Mouse (Mus musculus): Measurements from ENCODE around the gene Ubac1. TPM values are rescaled to one million over a fixed set of nuclear protein-coding genes. Genes with fewer than 3 reads are reported as not detected.

The Ubac1 gene
- polyA plus RNA-seq, 1 experiment from 2014 or later, result 110 TPM

GRCm38 (mm10) chr2:26017326-26017725 is 4.2 kb downstream of the Ubac1 start:
- H3K9ac ChIP-seq (ENCODE audit: low read depth, low read length), result no peak overlapping the region
- no peak for ATAC-seq (ENCODE audit: low read depth)
- no peak overlapping the region for H3K27ac ChIP-seq (replicated peaks; ENCODE audit: low read depth, low read length)
- H3K27me3 ChIP-seq (replicated peaks; ENCODE audit: control insufficient read depth, insufficient read depth, low read length), result no peaks in the 10 kb centered on the region
- H3K4me2 ChIP-seq (ENCODE audit: low read depth, low read length), result no peak overlapping the region
- DNase-seq (ENCODE audit: low spot score), result no peak
- peaks cover 39% of the 10 kb centered on the region for H3K36me3 ChIP-seq (ENCODE audit: control insufficient read depth, insufficient read depth, low read length)
- no peak overlapping the region for H3K4me3 ChIP-seq (ENCODE audit: low read depth, low read length)
- no peaks in the 10 kb centered on the region for H3K9me3 ChIP-seq (ENCODE audit: control insufficient read depth, low read length)
- WGBS, result 71% methylated on average over 4 of the region's 4 CpGs
- H3K4me1 ChIP-seq (ENCODE audit: control insufficient read depth, insufficient read depth, low read length), result peaks cover 9% of the 10 kb centered on the region

GRCm38 (mm10) chr2:26013674-26014073 is 7.9 kb downstream of the Ubac1 start:
- no peak overlapping the region for H3K4me2 ChIP-seq (ENCODE audit: low read depth, low read length)
- no peaks in the 10 kb centered on the region for H3K4me1 ChIP-seq (ENCODE audit: control insufficient read depth, insufficient read depth, low read length)
- no peaks in the 10 kb centered on the region for H3K27me3 ChIP-seq (replicated peaks; ENCODE audit: control insufficient read depth, insufficient read depth, low read length)
- no peak for DNase-seq (ENCODE audit: low spot score)
- H3K9me3 ChIP-seq (ENCODE audit: control insufficient read depth, low read length), result no peaks in the 10 kb centered on the region
- H3K36me3 ChIP-seq (ENCODE audit: control insufficient read depth, insufficient read depth, low read length), result peaks cover 76% of the 10 kb centered on the region
- H3K27ac ChIP-seq (replicated peaks; ENCODE audit: low read depth, low read length), result no peak overlapping the region
- H3K9ac ChIP-seq (ENCODE audit: low read depth, low read length), result no peak overlapping the region
- 97% methylated on average over 3 of the region's 3 CpGs for WGBS
- no peak for ATAC-seq (ENCODE audit: low read depth)
- no peak overlapping the region for H3K4me3 ChIP-seq (ENCODE audit: low read depth, low read length)

GRCm38 (mm10) chr2:26011420-26011819 is 10.1 kb downstream of the Ubac1 start:
- no peak overlapping the region for H3K9ac ChIP-seq (ENCODE audit: low read depth, low read length)
- H3K9me3 ChIP-seq (ENCODE audit: control insufficient read depth, low read length), result no peaks in the 10 kb centered on the region
- no peak overlapping the region for H3K27ac ChIP-seq (replicated peaks; ENCODE audit: low read depth, low read length)
- no peaks in the 10 kb centered on the region for H3K27me3 ChIP-seq (replicated peaks; ENCODE audit: control insufficient read depth, insufficient read depth, low read length)
- WGBS, result 79% methylated on average over 1 of the region's 1 CpGs
- H3K4me3 ChIP-seq (ENCODE audit: low read depth, low read length), result no peak overlapping the region
- peaks cover 98% of the 10 kb centered on the region for H3K36me3 ChIP-seq (ENCODE audit: control insufficient read depth, insufficient read depth, low read length)
- DNase-seq (ENCODE audit: low spot score), result no peak
- no peak for ATAC-seq (ENCODE audit: low read depth)
- no peak overlapping the region for H3K4me2 ChIP-seq (ENCODE audit: low read depth, low read length)
- H3K4me1 ChIP-seq (ENCODE audit: control insufficient read depth, insufficient read depth, low read length), result no peaks in the 10 kb centered on the region

GRCm38 (mm10) chr2:26002001-26002400 is 19.5 kb downstream of the Ubac1 start:
- no peaks in the 10 kb centered on the region for H3K27me3 ChIP-seq (replicated peaks; ENCODE audit: control insufficient read depth, insufficient read depth, low read length)
- H3K4me2 ChIP-seq (ENCODE audit: low read depth, low read length), result no peak overlapping the region
- DNase-seq (ENCODE audit: low spot score) (no peak), ATAC-seq (ENCODE audit: low read depth) (no peak)
- no peak overlapping the region for H3K4me3 ChIP-seq (ENCODE audit: low read depth, low read length)
- H3K27ac ChIP-seq (replicated peaks; ENCODE audit: low read depth, low read length), result no peak overlapping the region
- H3K9me3 ChIP-seq (ENCODE audit: control insufficient read depth, low read length), result no peaks in the 10 kb centered on the region
- H3K9ac ChIP-seq (ENCODE audit: low read depth, low read length), result no peak overlapping the region
- 86% methylated on average over 2 of the region's 2 CpGs for WGBS
- H3K4me1 ChIP-seq (ENCODE audit: control insufficient read depth, insufficient read depth, low read length), result no peaks in the 10 kb centered on the region
- H3K36me3 ChIP-seq (ENCODE audit: control insufficient read depth, insufficient read depth, low read length), result peaks cover 95% of the 10 kb centered on the region

- no peak overlapping the region for H3K9ac ChIP-seq (ENCODE audit: low read depth, low read length)
- no peak overlapping the region for H3K4me2 ChIP-seq (ENCODE audit: low read depth, low read length)
- H3K27ac ChIP-seq (replicated peaks; ENCODE audit: low read depth, low read length), result no peak overlapping the region
- ATAC-seq (ENCODE audit: low read depth) (no peak), DNase-seq (ENCODE audit: low spot score) (no peak)
- no peaks in the 10 kb centered on the region for H3K4me1 ChIP-seq (ENCODE audit: control insufficient read depth, insufficient read depth, low read length)
- H3K9me3 ChIP-seq (ENCODE audit: control insufficient read depth, low read length), result no peaks in the 10 kb centered on the region
- H3K27me3 ChIP-seq (replicated peaks; ENCODE audit: control insufficient read depth, insufficient read depth, low read length), result no peaks in the 10 kb centered on the region
- 93% methylated on average over 5 of the region's 5 CpGs for WGBS
- no peak overlapping the region for H3K4me3 ChIP-seq (ENCODE audit: low read depth, low read length)
- H3K36me3 ChIP-seq (ENCODE audit: control insufficient read depth, insufficient read depth, low read length), result peaks cover 89% of the 10 kb centered on the region
Measured at GRCm38 (mm10) chr2:26001136-26001535, 20.4 kb downstream of the Ubac1 start.

- Histone ChIP-seq H3K27me3 (replicated peaks; ENCODE audit: control insufficient read depth, insufficient read depth, low read length) (no peaks in the 10 kb centered on the region), H3K27ac (replicated peaks; ENCODE audit: low read depth, low read length) (no peak overlapping the region), H3K9me3 (ENCODE audit: control insufficient read depth, low read length) (no peaks in the 10 kb centered on the region), H3K9ac (ENCODE audit: low read depth, low read length) (no peak overlapping the region), H3K4me2 (ENCODE audit: low read depth, low read length) (no peak overlapping the region), H3K4me1 (ENCODE audit: control insufficient read depth, insufficient read depth, low read length) (no peaks in the 10 kb centered on the region), H3K4me3 (ENCODE audit: low read depth, low read length) (no peak overlapping the region), H3K36me3 (ENCODE audit: control insufficient read depth, insufficient read depth, low read length) (peaks cover 57% of the 10 kb centered on the region)
- DNase-seq (ENCODE audit: low spot score) (no peak), ATAC-seq (ENCODE audit: low read depth) (no peak)
- WGBS, result 92% methylated on average over 3 of the region's 3 CpGs
Measured at GRCm38 (mm10) chr2:25997716-25998115, 23.8 kb downstream of the Ubac1 start.

- Histone ChIP-seq H3K4me2 (ENCODE audit: low read depth, low read length) (no peak overlapping the region), H3K27me3 (replicated peaks; ENCODE audit: control insufficient read depth, insufficient read depth, low read length) (no peaks in the 10 kb centered on the region), H3K4me3 (ENCODE audit: low read depth, low read length) (no peak overlapping the region), H3K4me1 (ENCODE audit: control insufficient read depth, insufficient read depth, low read length) (no peaks in the 10 kb centered on the region), H3K36me3 (ENCODE audit: control insufficient read depth, insufficient read depth, low read length) (peaks cover 31% of the 10 kb centered on the region), H3K9me3 (ENCODE audit: control insufficient read depth, low read length) (no peaks in the 10 kb centered on the region), H3K27ac (replicated peaks; ENCODE audit: low read depth, low read length) (no peak overlapping the region), H3K9ac (ENCODE audit: low read depth, low read length) (no peak overlapping the region)
- DNase-seq (ENCODE audit: low spot score) (no peak), ATAC-seq (ENCODE audit: low read depth) (no peak)
- WGBS, result 90% methylated on average over 3 of the region's 3 CpGs
Measured at GRCm38 (mm10) chr2:25994791-25995190, 26.8 kb downstream of the Ubac1 start.

GRCm38 (mm10) chr2:25992285-25992684 is 29.3 kb downstream of the Ubac1 start:
- Histone ChIP-seq H3K27ac (replicated peaks; ENCODE audit: low read depth, low read length) (no peak overlapping the region), H3K4me1 (ENCODE audit: control insufficient read depth, insufficient read depth, low read length) (no peaks in the 10 kb centered on the region), H3K27me3 (replicated peaks; ENCODE audit: control insufficient read depth, insufficient read depth, low read length) (no peaks in the 10 kb centered on the region), H3K36me3 (ENCODE audit: control insufficient read depth, insufficient read depth, low read length) (peaks cover 6% of the 10 kb centered on the region), H3K4me2 (ENCODE audit: low read depth, low read length) (no peak overlapping the region), H3K9ac (ENCODE audit: low read depth, low read length) (no peak overlapping the region), H3K9me3 (ENCODE audit: control insufficient read depth, low read length) (no peaks in the 10 kb centered on the region), H3K4me3 (ENCODE audit: low read depth, low read length) (no peak overlapping the region)
- DNase-seq (ENCODE audit: low spot score) (no peak), ATAC-seq (ENCODE audit: low read depth) (no peak)
- 70% methylated on average over 2 of the region's 2 CpGs for WGBS

GRCm38 (mm10) chr2:25989651-25990050 is 31.9 kb downstream of the Ubac1 start:
- 85% methylated on average over 1 of the region's 1 CpGs for WGBS
- no peak overlapping the region for H3K4me2 ChIP-seq (ENCODE audit: low read depth, low read length)

More at GRCm38 (mm10) chr2:25989651-25990050, 31.9 kb downstream of the Ubac1 start:
- ATAC-seq (ENCODE audit: low read depth) (no peak), DNase-seq (ENCODE audit: low spot score) (no peak)
- Histone ChIP-seq H3K4me1 (ENCODE audit: control insufficient read depth, insufficient read depth, low read length) (no peaks in the 10 kb centered on the region), H3K9ac (ENCODE audit: low read depth, low read length) (no peak overlapping the region), H3K36me3 (ENCODE audit: control insufficient read depth, insufficient read depth, low read length) (no peaks in the 10 kb centered on the region), H3K27ac (replicated peaks; ENCODE audit: low read depth, low read length) (no peak overlapping the region), H3K9me3 (ENCODE audit: control insufficient read depth, low read length) (no peaks in the 10 kb centered on the region), H3K27me3 (replicated peaks; ENCODE audit: control insufficient read depth, insufficient read depth, low read length) (no peaks in the 10 kb centered on the region), H3K4me3 (ENCODE audit: low read depth, low read length) (no peak overlapping the region)

Data from embryonic facial prominence, embryonic 14.5 days (tissue).